Mouse (Mus musculus): ENCODE results near the gene Srgap3.

DNA sequence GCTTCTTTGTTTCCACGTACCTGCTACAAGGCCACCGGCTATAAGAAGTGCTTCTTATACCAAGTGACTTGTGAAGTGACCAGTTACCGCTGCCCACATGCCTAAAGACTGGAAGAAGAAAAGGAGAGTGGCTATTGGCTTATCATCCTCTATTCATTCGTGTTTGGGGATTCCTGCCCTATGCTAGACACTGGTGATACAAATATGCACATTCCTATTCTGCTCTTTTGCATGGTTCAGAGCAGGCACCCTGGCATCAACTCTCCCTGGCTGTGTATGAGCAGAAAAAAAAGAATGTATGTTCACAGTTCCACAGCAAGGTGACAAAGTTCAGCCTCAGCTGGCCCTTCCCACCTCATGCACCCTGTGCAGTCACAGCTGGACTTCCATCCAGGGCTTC, 81.0 kb downstream of the Srgap3 start:
- TF ChIP-seq GATA1 (IDR thresholded peaks at IDR 0.05; ENCODE audit: low read length) (no peak), TAL1 (IDR thresholded peaks at IDR 0.05; ENCODE audit: low read length) (no peak)

All from erythroblast, embryonic 14.5 days (primary cell).